Mouse (Mus musculus): ENCODE data around the gene Cntnap2. TPM values are rescaled to one million over a fixed set of nuclear protein-coding genes. Genes with fewer than 3 reads are reported as not detected.

The Cntnap2 gene
- total and polyA plus RNA-seq, 3 experiments = 0.02 TPM; not detected in 2

- Histone ChIP-seq H3K79me2 (replicated peaks; ENCODE audit: control insufficient read depth, insufficient read depth, low read length) (no peaks in the 10 kb centered on the region), H3K4me3 (no peak overlapping the region), H3K27ac (no peak overlapping the region), H3K36me3 (ENCODE audit: control insufficient read depth, insufficient read depth, low read length) (no peaks in the 10 kb centered on the region), H3K27me3 (ENCODE audit: control insufficient read depth, insufficient read depth, low read length) (no peaks in the 10 kb centered on the region), H3K9ac (ENCODE audit: low read depth, low read length) (no peak overlapping the region), H3K4me1 (ENCODE audit: control insufficient read depth, insufficient read depth, low read length) (no peaks in the 10 kb centered on the region)
- DNase-seq = no peak
- 74% methylated on average over 3 of the region's 3 CpGs for WGBS
- intact Hi-C loops (cut with DNase I) = no loop called here
- TF ChIP-seq EP300 (IDR thresholded peaks at IDR 0.05; ENCODE audit: insufficient read depth, low read depth, low read length) (no peak), CTCF (IDR thresholded peaks at IDR 0.05) (no peak), POLR2A (IDR thresholded peaks at IDR 0.05; ENCODE audit: insufficient read depth, low read depth, low read length) (no peak)
Measured at GRCm38 (mm10) chr6:47344696-47345095, 2285.5 kb downstream of the Cntnap2 start.

- no peaks in the 10 kb centered on the region for H3K4me1 ChIP-seq (ENCODE audit: control insufficient read depth, insufficient read depth, low read length)
- no peaks in the 10 kb centered on the region for H3K79me2 ChIP-seq (replicated peaks; ENCODE audit: control insufficient read depth, insufficient read depth, low read length)
- intact Hi-C loops (cut with DNase I) = no loop called here
- H3K4me3 ChIP-seq = no peak overlapping the region
- H3K27ac ChIP-seq = no peak overlapping the region
- no peak overlapping the region for H3K9ac ChIP-seq (ENCODE audit: low read depth, low read length)
- WGBS = 75% methylated on average over 8 of the region's 8 CpGs
- DNase-seq = no peak
- TF ChIP-seq CTCF (IDR thresholded peaks at IDR 0.05) (no peak), EP300 (IDR thresholded peaks at IDR 0.05; ENCODE audit: insufficient read depth, low read depth, low read length) (no peak), POLR2A (IDR thresholded peaks at IDR 0.05; ENCODE audit: insufficient read depth, low read depth, low read length) (no peak)
- no peaks in the 10 kb centered on the region for H3K36me3 ChIP-seq (ENCODE audit: control insufficient read depth, insufficient read depth, low read length)
- H3K27me3 ChIP-seq (ENCODE audit: control insufficient read depth, insufficient read depth, low read length) = no peaks in the 10 kb centered on the region
Measured at GRCm38 (mm10) chr6:47350100-47350690, 2291.0 kb downstream of the Cntnap2 start.

Data from heart, adult 2 months (tissue).